Mouse (Mus musculus) thymus, adult 2 months (tissue): ENCODE measurements around the gene Sub1. TPM values are rescaled to one million over a fixed set of nuclear protein-coding genes. Genes with fewer than 3 reads are reported as not detected.

Experiments
- DNase-seq: peaks from one replicate; pipeline ENCODE4 v3.0.0; 2021
- H3K27ac ChIP-seq: fragments of 200-500 bp; 2 replicates; pipeline ENCODE4 v1.5.1; 2012; ENCODE audit warnings: low read length, control low read depth; ENCODE audit not compliant: control insufficient read depth, insufficient read depth
- H3K27me3 ChIP-seq: fragments of 200-500 bp; 2 replicates; pipeline ENCODE4 v1.6.1; 2012; ENCODE audit warnings: mild to moderate bottlenecking, low read length, moderate library complexity, mixed read lengths; ENCODE audit not compliant: control insufficient read depth, insufficient read depth
- H3K36me3 ChIP-seq: fragments of 200-500 bp; 2 replicates; pipeline ENCODE4 v1.6.1; 2012; ENCODE audit warnings: mild to moderate bottlenecking, low read length, moderate library complexity; ENCODE audit not compliant: control insufficient read depth, insufficient read depth
- H3K4me1 ChIP-seq: fragments of 200-500 bp; replicated peaks from 2 replicates; pipeline ENCODE4 v1.6.1; 2012; ENCODE audit warnings: low read length; ENCODE audit not compliant: control insufficient read depth, insufficient read depth
- H3K4me3 ChIP-seq: fragments of 200-500 bp; 2 replicates; pipeline ENCODE4 v1.5.1; 2012; ENCODE audit warnings: mild to moderate bottlenecking, low read length, control low read depth, moderate library complexity; ENCODE audit not compliant: control insufficient read depth, insufficient read depth
- CTCF ChIP-seq: fragments of 200-500 bp; IDR thresholded peaks from 2 replicates; pipeline ENCODE4 v1.5.1; 2012; ENCODE audit warnings: mild to moderate bottlenecking, control low read depth, low read length, moderate library complexity, borderline replicate concordance; ENCODE audit not compliant: control insufficient read depth, poor library complexity, insufficient read depth; ENCODE audit errors: extremely low read depth
- POLR2A ChIP-seq: fragments of 200-500 bp; IDR thresholded peaks from 2 replicates; pipeline ENCODE4 v1.6.1; 2012; ENCODE audit warnings: mild to moderate bottlenecking, low read length, control low read depth, moderate library complexity; ENCODE audit not compliant: control insufficient read depth, poor library complexity, insufficient read depth; ENCODE audit errors: extremely low read depth
- WGBS: fragments of 180-500 bp; shearing (Covaris S2); methylation state at CpG from one replicate; pipeline ENCODE4 v1.1.7; 2018; 5-methylcytosine and 5-hydroxymethylcytosine counted together
- polyA plus RNA-seq: library from polyadenylated mRNA; depleted of rRNA; stranded (reverse); fragments of >200 nt; gene quantifications from 2 replicates; pipeline ENCODE4 v1.2.3, GENCODE M21; 2012

Gene Sub1
- polyA plus RNA-seq, 1 experiment, result 12.7 TPM

GRCm38 (mm10) chr15:12007971-12008800, 11.4 kb upstream of the Sub1 start:
- TF ChIP-seq CTCF (no peak), POLR2A (no peak)
- peak; percentile 19 for DNase-seq
- peaks cover 21% of the 10 kb centered on the region for H3K4me1 ChIP-seq
- WGBS, result 45% methylated on average over 13 of the region's 13 CpGs
- H3K27me3 ChIP-seq, result no peaks in the 10 kb centered on the region
- H3K36me3 ChIP-seq, result no peaks in the 10 kb centered on the region
- no peak overlapping the region for H3K27ac ChIP-seq
- no peak overlapping the region for H3K4me3 ChIP-seq

GRCm38 (mm10) chr15:12007421-12007820, 10.6 kb upstream of the Sub1 start:
- Histone ChIP-seq H3K4me1 (peaks cover 19% of the 10 kb centered on the region), H3K36me3 (no peaks in the 10 kb centered on the region), H3K27me3 (no peaks in the 10 kb centered on the region), H3K4me3 (no peak overlapping the region), H3K27ac (no peak overlapping the region)
- TF ChIP-seq POLR2A (no peak), CTCF (no peak)
- WGBS, result 94% methylated on average over 7 of the region's 7 CpGs
- no peak for DNase-seq

- no peak overlapping the region for H3K4me3 ChIP-seq
Observed at GRCm38 (mm10) chr15:12006169-12006568, 9.4 kb upstream of the Sub1 start.

GRCm38 (mm10) chr15:11995815-11996201, 975 bp downstream of the Sub1 start:
- no peak overlapping the region for H3K27ac ChIP-seq
- H3K36me3 ChIP-seq, result peaks cover 21% of the 10 kb centered on the region
- peak overlapping the region; percentile 90 for H3K4me3 ChIP-seq
- DNase-seq, result peak; percentile 93
- H3K4me1 ChIP-seq, result peaks cover 7% of the 10 kb centered on the region
- under 1% methylated on average over 33 of the region's 33 CpGs for WGBS
- TF ChIP-seq CTCF, result peak; percentile 66; the same call in 1 of the 2 replicates
- peak; percentile 99 for TF ChIP-seq POLR2A
- H3K27me3 ChIP-seq, result no peaks in the 10 kb centered on the region

More at GRCm38 (mm10) chr15:12006169-12006568, 9.4 kb upstream of the Sub1 start:
- TF ChIP-seq POLR2A (no peak), CTCF (no peak)
- 97% methylated on average over 6 of the region's 6 CpGs for WGBS
- no peaks in the 10 kb centered on the region for H3K36me3 ChIP-seq
- no peak for DNase-seq
- H3K27ac ChIP-seq, result no peak overlapping the region
- H3K27me3 ChIP-seq, result no peaks in the 10 kb centered on the region
- H3K4me1 ChIP-seq, result peaks cover 15% of the 10 kb centered on the region

GRCm38 (mm10) chr15:11994921-11995814, 1.6 kb downstream of the Sub1 start:
- H3K4me1 ChIP-seq, result peaks cover 7% of the 10 kb centered on the region
- WGBS, result under 1% methylated on average over 71 of the region's 71 CpGs
- H3K36me3 ChIP-seq, result peaks cover 28% of the 10 kb centered on the region
- peak overlapping the region; percentile 90 for H3K4me3 ChIP-seq
- no peak for TF ChIP-seq CTCF
- no peak for TF ChIP-seq POLR2A
- H3K27me3 ChIP-seq, result no peaks in the 10 kb centered on the region
- no peak overlapping the region for H3K27ac ChIP-seq
- peak; percentile 60 for DNase-seq

- H3K4me3 ChIP-seq, result no peak overlapping the region
- WGBS, result 91% methylated on average over 2 of the region's 2 CpGs
- TF ChIP-seq POLR2A, result no peak
- TF ChIP-seq CTCF, result no peak
- peaks cover 7% of the 10 kb centered on the region for H3K4me1 ChIP-seq
- peaks cover 39% of the 10 kb centered on the region for H3K36me3 ChIP-seq
- no peaks in the 10 kb centered on the region for H3K27me3 ChIP-seq
- no peak overlapping the region for H3K27ac ChIP-seq
- no peak for DNase-seq
Observed at GRCm38 (mm10) chr15:11994006-11994405, 2.8 kb downstream of the Sub1 start.
